Mouse (Mus musculus) right cerebral cortex, postnatal 10 days (tissue): ENCODE data around the gene Akr1c21.
A peak's percentile ranks its signal among the peaks of the same experiment; 100 is the strongest.
"Not testable (repeated sequence)": the region's sequence is repeated elsewhere in the genome, so short reads cannot be mapped to it uniquely, and the experiment has no call there.

Source experiments
- DNase-seq, 2 experiments: peaks; one replicate each; pipeline ENCODE4 v3.0.0; 2021; ENCODE audit warnings: low spot score in 2 of 2

Akr1c21 gene

GRCm38 (mm10) chr13:4573871-4574270 is at the start of gene Akr1c21:
Gene Akr1c21, plus strand, starts transcription at chr13:4574075.
- DNase-seq: no peak

DNA sequence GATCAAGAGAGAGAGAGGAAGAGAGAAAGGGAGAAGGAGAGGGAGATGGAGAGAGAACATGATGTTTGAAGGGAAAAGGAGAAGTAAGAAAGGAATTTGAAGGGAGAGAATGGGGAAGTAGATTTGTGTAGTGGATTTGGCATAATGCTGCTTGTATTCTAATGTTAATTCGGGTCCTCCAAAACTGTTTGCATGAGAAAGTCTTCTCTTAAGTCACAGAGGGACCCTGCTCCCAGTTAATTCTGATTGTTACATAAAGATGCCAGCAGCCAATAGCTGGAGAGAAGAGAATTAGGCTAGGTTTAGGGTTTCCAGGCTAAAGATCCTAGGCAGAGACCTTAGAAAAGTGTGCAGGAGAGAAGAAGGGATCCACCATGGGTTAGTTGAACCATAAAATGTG is 14.7 kb upstream of the Akr1c21 start:
- DNase-seq: no peak

- DNase-seq: no peak
Measured at GRCm38 (mm10) chr13:4560500-4560899, 13.4 kb upstream of the Akr1c21 start.

DNA sequence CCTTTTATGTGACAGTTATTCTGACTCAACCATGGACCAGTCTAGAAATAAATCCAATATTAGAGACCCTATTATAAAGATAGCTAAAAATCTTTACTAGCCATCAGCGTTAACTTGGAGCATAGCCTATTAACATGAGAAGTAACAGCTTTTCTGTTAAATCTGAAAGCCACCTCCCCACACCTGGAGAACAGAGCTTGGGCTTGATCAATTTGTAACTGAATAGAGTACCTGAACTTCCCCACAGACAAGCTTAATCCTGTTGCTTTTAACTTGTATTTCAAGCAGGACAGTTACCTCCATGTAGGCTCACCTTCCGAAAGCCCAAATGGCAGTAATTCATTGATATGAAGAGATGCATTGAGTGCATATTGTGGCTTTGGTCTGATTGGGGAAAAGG is 7.9 kb upstream of the Akr1c21 start:
- DNase-seq: no peak

DNA sequence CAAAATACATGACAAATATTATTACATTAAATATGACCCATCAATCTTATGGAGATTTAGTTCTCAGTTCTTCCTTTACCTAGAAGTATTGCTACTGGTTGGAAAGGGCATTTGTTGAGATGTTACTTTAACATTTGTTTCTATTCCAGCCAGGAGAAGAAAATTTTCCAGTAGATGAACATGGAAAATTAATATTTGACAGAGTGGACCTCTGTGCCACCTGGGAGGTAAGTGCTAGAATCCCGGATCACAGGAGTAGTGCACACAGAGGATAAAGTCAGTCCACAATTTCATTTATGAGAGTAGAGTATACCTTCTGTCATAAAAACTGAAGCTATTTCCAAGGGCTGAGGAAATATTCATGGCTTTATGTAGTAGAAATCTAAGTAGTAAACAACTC is 3.0 kb downstream of the Akr1c21 start:
- DNase-seq: no peak

DNA sequence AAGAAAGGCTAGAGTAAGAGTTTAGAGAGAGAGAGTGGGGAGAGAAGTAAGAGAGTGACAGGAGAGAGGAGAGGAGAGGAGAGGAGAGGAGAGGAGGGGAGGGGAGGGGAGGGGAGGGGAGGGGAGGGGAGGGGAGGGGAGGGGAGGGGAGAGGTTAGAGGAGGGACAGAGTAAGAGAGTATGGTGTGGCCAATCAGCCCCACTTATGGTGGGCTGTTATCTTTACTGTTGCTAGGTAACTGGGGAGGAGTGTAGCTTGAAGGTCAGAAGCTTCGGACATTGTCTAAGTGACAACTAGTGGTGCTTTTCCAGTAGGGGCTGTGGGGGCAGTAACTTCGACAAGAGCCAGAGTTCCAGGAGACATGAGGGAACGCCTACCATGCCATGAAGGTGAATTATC is 29.6 kb downstream of the Akr1c21 start:
- DNase-seq: not testable (repeated sequence)

DNA sequence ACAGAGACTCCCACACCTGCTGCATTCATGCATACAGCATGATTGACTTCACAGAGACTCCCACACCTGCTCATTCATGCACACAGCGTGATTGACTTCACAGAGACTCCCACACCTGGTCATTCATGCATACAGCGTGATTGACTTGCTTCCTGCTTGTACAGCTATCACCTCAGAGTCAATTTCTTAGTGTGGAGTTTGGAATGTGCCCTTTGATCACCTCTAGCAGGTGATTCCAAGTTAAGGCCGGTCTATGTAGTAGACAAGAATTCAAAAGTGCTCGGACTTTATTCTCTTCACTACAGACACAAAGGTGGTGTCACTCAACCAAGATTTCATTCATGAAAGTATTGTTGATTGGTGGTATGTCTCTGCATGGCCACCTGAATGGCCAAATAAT is 32.9 kb downstream of the Akr1c21 start:
- no peak for DNase-seq

- no peak for DNase-seq
Measured at GRCm38 (mm10) chr13:4608530-4608929, 34.7 kb downstream of the Akr1c21 start.

GRCm38 (mm10) chr13:4608961-4609409 is 35.1 kb downstream of the Akr1c21 start, which contains the start of gene Akr1e1:
Gene Akr1e1, minus strand, starts transcription at chr13:4609174.
- peak; percentile 95 to 98 for DNase-seq

DNA sequence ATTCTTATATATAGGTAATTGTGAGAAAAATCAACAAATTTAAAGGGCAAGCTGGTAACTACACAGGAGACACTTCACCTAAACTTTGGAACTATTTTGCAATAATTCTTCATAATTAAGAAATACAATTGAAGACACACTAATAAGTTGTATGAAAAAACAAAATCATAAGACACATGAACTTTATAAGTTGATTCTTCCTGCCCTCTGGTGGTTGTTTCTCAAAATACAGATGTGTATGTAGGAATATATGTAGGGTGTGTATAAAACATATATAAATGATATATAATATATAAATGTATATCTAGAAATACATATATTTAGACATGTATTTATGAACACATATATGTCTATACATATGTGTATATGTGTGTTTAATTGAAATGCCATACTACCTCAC is 37.0 kb downstream of the Akr1c21 start:
- no peak for DNase-seq
